Mouse (Mus musculus) liver, embryonic 14.5 days (tissue): ENCODE results near the gene Postn. TPM values are rescaled to one million over a fixed set of nuclear protein-coding genes. Genes with fewer than 3 reads are reported as not detected.

Experiments
- ATAC-seq: fragments of 200-750 bp; cut with Nextera tagmentation; 2 replicates; pipeline ENCODE4 v1.8.0; 2017; ENCODE audit warnings: moderate number of reproducible peaks, mild to moderate bottlenecking, moderate library complexity; ENCODE audit not compliant: insufficient read depth
- DNase-seq, 3 experiments: peaks; one replicate each; pipeline ENCODE4 v3.0.0-alpha.2; 2012 to 2013; ENCODE audit warnings: low read depth in 3 of 3, low spot score in 3 of 3
- H3K27ac ChIP-seq: fragments of 300-500 bp; sonication (generic); 2 replicates; pipeline ENCODE4 v1.5.1; 2014; ENCODE audit warnings: moderate library complexity, mild to moderate bottlenecking, control low read depth, inconsistent platforms
- H3K27me3 ChIP-seq: fragments of 300-500 bp; sonication (generic); 2 replicates; pipeline ENCODE4 v1.6.1; 2014; ENCODE audit warnings: mild to moderate bottlenecking, low read length, moderate library complexity; ENCODE audit not compliant: control insufficient read depth, insufficient read depth
- H3K36me3 ChIP-seq: fragments of 300-500 bp; sonication (generic); replicated peaks from 2 replicates; pipeline ENCODE4 v1.6.1; 2014; ENCODE audit warnings: low read depth; ENCODE audit not compliant: control insufficient read depth, insufficient read depth
- H3K4me1 ChIP-seq, 2 experiments: fragments of 200-500 bp in 1 of 2; fragments of 300-500 bp in 1 of 2; sonication (generic) in 1 of 2; replicated peaks; 2 replicates each; pipeline ENCODE4 v1.6.1; 2012 to 2014; ENCODE audit warnings: antibody characterized with exemption in 1 of 2, inconsistent platforms in 1 of 2, low read length in 1 of 2; ENCODE audit not compliant: control insufficient read depth in 2 of 2, insufficient read depth in 2 of 2
- H3K4me2 ChIP-seq: fragments of 300-500 bp; sonication (generic); 2 replicates; pipeline ENCODE4 v1.6.1; 2014; ENCODE audit warnings: low read depth, mild to moderate bottlenecking, control low read depth, moderate library complexity
- H3K4me3 ChIP-seq, 2 experiments: fragments of 200-500 bp in 1 of 2; fragments of 300-500 bp in 1 of 2; sonication (generic) in 1 of 2; 2 replicates each; pipeline ENCODE4 v1.5.1; 2012 to 2014; ENCODE audit warnings: low read depth in 2 of 2, low read length in 2 of 2, mild to moderate bottlenecking in 2 of 2, control low read depth in 1 of 2, inconsistent platforms in 1 of 2, moderate library complexity in 1 of 2; ENCODE audit not compliant: insufficient read depth in 1 of 2
- H3K9ac ChIP-seq: fragments of 300-500 bp; sonication (generic); replicated peaks from 2 replicates; pipeline ENCODE4 v1.6.1; 2014; ENCODE audit warnings: mild to moderate bottlenecking, control low read depth, moderate library complexity
- H3K9me3 ChIP-seq: fragments of 300-500 bp; sonication (generic); 2 replicates; pipeline ENCODE4 v1.6.1; 2016; ENCODE audit warnings: low read length, mixed read lengths; ENCODE audit not compliant: control insufficient read depth
- CTCF ChIP-seq: IDR thresholded peaks from 2 replicates; pipeline ENCODE4 v1.5.1; 2016; ENCODE audit warnings: antibody characterized with exemption, low read depth, control low read depth
- EP300 ChIP-seq: IDR thresholded peaks from 2 replicates; pipeline ENCODE4 v1.6.1; 2016; ENCODE audit warnings: antibody characterized with exemption, low read depth
- WGBS: fragments of 180-500 bp; shearing (Covaris S2); extraction: QIAGEN DNeasy Blood & Tissue Kit; methylation state at CpG from one replicate; pipeline ENCODE4 v1.1.7; 2014; ENCODE audit not compliant: insufficient replicate concordance; 5-methylcytosine and 5-hydroxymethylcytosine counted together
- polyA plus RNA-seq, 2 experiments: library from polyadenylated mRNA; depleted of rRNA in 1 of 2; stranded (reverse) in 1 of 2; unstranded in 1 of 2; fragments of >200 nt; fragmentation: Nextera tagmentation in 1 of 2; extraction: Ambion mirVana in 1 of 2; gene quantifications; 2 replicates each; pipeline versions ENCODE4 v1.2.1 to v1.2.3; 2012 to 2014

Postn gene
- polyA plus RNA-seq, 2 experiments: 15.1 to 17.7 TPM

DNA sequence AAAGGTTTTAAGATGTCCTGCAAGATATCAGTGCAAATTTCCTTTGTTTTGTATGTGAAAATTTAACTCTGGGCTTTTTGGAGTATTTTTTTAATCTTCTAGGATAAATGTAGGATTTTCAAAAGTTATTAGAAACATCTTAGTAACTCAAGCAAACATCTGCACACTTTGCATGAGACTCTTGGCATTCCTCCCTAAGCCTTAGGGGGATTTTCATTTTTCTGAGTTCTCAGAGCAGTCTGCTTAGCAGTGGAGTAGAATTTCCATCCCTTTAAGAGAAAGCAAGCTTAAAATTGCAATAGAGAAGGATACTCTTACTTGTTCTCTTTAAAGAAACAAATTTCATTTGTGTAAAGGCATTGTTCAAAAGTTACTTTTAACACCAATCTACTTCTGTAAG, 747 bp downstream of the Postn start:
- Histone ChIP-seq H3K9ac (no peak overlapping the region), H3K27me3 (no peaks in the 10 kb centered on the region), H3K36me3 (no peaks in the 10 kb centered on the region), H3K4me2 (no peak overlapping the region), H3K9me3 (no peaks in the 10 kb centered on the region), H3K4me3 (no peak overlapping the region), H3K4me1 (peaks cover 0 to 3% of the 10 kb centered on the region in 2 experiments; a peak in 2 of 4 replicates), H3K27ac (no peak overlapping the region)
- TF ChIP-seq EP300: no peak
- TF ChIP-seq CTCF: no peak
- no peak for ATAC-seq
- no peak for DNase-seq

DNA sequence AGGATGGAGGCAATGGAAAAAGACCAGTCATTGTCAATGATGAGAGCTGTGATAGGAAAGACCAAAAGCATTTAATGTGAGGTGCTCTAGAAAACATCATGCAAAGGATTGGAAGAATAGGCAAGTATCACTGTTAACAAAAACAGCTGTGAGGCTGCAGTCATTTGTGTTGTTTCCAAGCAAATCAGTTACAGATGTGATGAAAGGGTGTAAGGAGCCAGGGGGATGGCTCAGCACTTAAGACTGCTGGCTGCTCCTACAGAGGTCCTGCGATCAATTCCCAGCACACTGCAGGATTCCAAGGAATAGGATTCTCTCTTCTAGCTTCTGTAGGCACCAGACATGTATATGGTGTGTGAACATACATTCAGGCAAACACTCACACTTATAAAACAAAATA, 10.1 kb downstream of the Postn start:
- H3K36me3 ChIP-seq: no peaks in the 10 kb centered on the region
- ATAC-seq (no peak), DNase-seq (no peak)
- no peaks in the 10 kb centered on the region for H3K4me1 ChIP-seq
- no peak for TF ChIP-seq EP300
- TF ChIP-seq CTCF: no peak
- WGBS: 74% methylated on average over 1 of the region's 1 CpGs
- no peak overlapping the region for H3K27ac ChIP-seq
- no peak overlapping the region for H3K9ac ChIP-seq
- no peaks in the 10 kb centered on the region for H3K9me3 ChIP-seq
- H3K4me3 ChIP-seq: no peak overlapping the region
- no peak overlapping the region for H3K4me2 ChIP-seq
- no peaks in the 10 kb centered on the region for H3K27me3 ChIP-seq

DNA sequence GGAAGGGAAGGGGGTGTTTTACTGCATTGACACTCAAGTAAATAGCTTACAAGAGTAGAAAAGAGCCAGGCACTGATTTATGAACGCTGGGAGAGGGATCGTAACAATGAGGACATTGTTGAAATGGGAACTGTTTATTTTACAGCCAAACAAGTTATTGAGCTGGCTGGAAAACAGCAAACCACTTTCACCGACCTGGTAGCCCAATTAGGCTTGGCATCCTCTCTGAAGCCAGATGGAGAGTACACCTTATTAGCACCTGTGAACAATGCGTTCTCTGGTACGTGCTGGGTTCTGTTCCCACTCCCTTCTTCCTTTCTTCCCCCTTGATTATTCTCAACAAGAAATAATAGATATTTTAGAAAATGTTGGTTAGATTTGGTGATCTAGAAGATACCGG, 11.7 kb downstream of the Postn start:
- TF ChIP-seq CTCF (no peak), EP300 (no peak)
- no peak overlapping the region for H3K4me3 ChIP-seq
- H3K9me3 ChIP-seq: no peaks in the 10 kb centered on the region
- no peak overlapping the region for H3K27ac ChIP-seq
- ATAC-seq (no peak), DNase-seq (no peak)
- 58% methylated on average over 6 of the region's 6 CpGs for WGBS
- no peak overlapping the region for H3K9ac ChIP-seq
- H3K4me2 ChIP-seq: no peak overlapping the region
- no peaks in the 10 kb centered on the region for H3K27me3 ChIP-seq
- no peaks in the 10 kb centered on the region for H3K36me3 ChIP-seq
- no peaks in the 10 kb centered on the region for H3K4me1 ChIP-seq

DNA sequence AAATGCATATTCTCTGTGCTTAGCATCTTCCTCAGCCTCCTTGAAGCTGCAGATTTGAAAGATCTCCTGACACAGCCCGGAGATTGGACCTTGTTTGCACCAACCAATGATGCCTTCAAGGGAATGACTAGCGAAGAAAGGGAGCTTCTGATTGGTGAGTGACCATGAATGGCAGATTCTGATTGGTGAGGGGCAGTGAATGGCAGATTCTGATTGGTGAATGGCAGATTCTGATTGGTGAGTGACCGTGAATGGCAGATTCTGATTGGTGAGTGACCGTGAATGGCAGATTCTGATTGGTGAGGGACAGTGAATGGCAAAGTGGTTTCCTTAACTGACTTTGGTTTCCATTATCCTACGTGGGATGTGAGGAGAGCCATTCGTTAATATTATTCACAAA, 15.1 kb downstream of the Postn start:
- no peak overlapping the region for H3K4me3 ChIP-seq
- 66% methylated on average over 6 of the region's 6 CpGs for WGBS
- H3K9me3 ChIP-seq: no peaks in the 10 kb centered on the region
- TF ChIP-seq EP300 (no peak), CTCF (no peak)
- H3K36me3 ChIP-seq: no peaks in the 10 kb centered on the region
- no peak overlapping the region for H3K27ac ChIP-seq
- H3K9ac ChIP-seq: no peak overlapping the region
- no peak overlapping the region for H3K4me2 ChIP-seq
- ATAC-seq: no peak
- no peak for DNase-seq
- no peaks in the 10 kb centered on the region for H3K27me3 ChIP-seq
- no peaks in the 10 kb centered on the region for H3K4me1 ChIP-seq

DNA sequence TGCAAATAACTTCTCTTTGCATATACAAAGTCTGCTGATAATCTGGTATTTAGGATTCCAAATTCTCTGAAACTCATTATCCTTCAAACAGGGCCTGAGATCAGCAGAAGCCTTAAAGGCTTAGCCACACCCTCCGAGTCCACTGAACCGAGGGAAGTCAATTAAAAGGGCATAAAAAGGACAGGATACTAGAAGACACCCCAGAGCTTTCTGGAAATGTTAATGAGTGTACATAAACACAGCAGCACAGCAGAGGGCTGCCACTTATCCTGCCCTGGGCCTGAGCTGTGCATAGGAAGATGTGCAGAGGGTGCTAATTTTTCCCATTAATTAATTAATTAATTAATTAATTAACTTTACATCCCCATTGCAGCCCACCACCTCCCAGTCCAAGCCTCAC, 16.7 kb downstream of the Postn start:
- Histone ChIP-seq H3K27me3 (no peaks in the 10 kb centered on the region), H3K4me1 (no peaks in the 10 kb centered on the region), H3K9ac (no peak overlapping the region), H3K9me3 (no peaks in the 10 kb centered on the region), H3K4me2 (no peak overlapping the region), H3K36me3 (no peaks in the 10 kb centered on the region), H3K4me3 (no peak overlapping the region), H3K27ac (no peak overlapping the region)
- no peak for TF ChIP-seq CTCF
- no peak for TF ChIP-seq EP300
- WGBS: 50% methylated on average over 2 of the region's 2 CpGs
- ATAC-seq (no peak), DNase-seq (no peak)

DNA sequence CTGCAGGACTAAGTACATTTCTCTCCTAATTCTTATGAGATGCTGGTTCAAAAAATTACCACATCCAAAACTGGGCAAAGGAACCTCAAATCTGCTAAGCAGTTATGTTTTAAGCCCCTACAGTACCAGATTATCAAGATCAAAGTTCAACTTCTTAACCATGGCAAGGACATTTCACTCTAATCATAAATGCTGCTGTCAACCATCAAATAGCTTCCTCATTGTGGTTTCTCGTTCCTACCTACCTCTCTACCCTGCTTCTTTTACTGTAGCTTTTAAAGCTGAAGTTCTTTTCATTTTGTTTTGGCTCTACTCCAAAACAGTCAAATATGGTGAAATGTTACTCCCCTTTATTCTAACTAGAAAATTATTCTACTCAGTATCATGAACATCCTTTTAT, 17.2 kb downstream of the Postn start:
- Histone ChIP-seq H3K27me3 (no peaks in the 10 kb centered on the region), H3K4me2 (no peak overlapping the region), H3K4me1 (no peaks in the 10 kb centered on the region), H3K27ac (no peak overlapping the region), H3K9me3 (no peaks in the 10 kb centered on the region), H3K36me3 (no peaks in the 10 kb centered on the region), H3K9ac (no peak overlapping the region), H3K4me3 (no peak overlapping the region)
- WGBS: 6% methylated on average over 1 of the region's 1 CpGs
- DNase-seq (no peak), ATAC-seq (no peak)
- TF ChIP-seq EP300 (no peak), CTCF (no peak)
